Mouse (Mus musculus): ENCODE measurements around the gene Rhoh.

Rhoh gene

DNA sequence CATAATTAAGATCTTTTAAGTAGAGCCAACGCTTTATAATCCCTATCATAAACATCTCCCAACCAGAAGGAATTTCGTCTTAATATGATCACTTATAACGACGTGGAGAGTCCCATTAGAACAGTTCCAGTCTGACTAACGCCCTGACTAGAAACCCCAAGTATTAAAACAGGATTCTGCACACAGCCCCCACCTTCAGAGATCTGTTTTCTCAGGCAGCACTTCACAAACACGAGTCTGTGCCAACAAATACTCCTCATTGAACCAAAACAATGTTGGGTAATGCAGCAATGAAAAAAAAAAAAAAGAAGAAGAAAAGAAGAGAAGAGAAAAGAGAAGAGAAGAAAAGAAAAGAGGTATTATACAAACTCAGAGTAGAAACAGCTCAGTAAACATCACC, 1.6 kb upstream of the Rhoh start:
- in situ Hi-C loops (cut with MboI, MseI): no loop called here

- in situ Hi-C loops (cut with MboI, MseI): no loop called here
Measured at GRCm38 (mm10) chr5:65860281-65861000, 572 bp upstream of the Rhoh start.

- in situ Hi-C loops (cut with MboI, MseI): no loop called here
Measured at GRCm38 (mm10) chr5:65862217-65862927, 1.4 kb downstream of the Rhoh start.

GRCm38 (mm10) chr5:65863349-65863749, 2.3 kb downstream of the Rhoh start:
- in situ Hi-C loops (cut with MboI, MseI): no loop called here

- in situ Hi-C loops (cut with MboI, MseI): no loop called here
Measured at GRCm38 (mm10) chr5:65864486-65864885, 3.5 kb downstream of the Rhoh start.

- in situ Hi-C loops (cut with MboI, MseI): no loop called here
Measured at GRCm38 (mm10) chr5:65864946-65865345, 3.9 kb downstream of the Rhoh start.

- in situ Hi-C loops (cut with MboI, MseI): no loop called here
Measured at GRCm38 (mm10) chr5:65866591-65866990, 5.6 kb downstream of the Rhoh start.

GRCm38 (mm10) chr5:65867380-65868116, 6.5 kb downstream of the Rhoh start:
- in situ Hi-C loops (cut with MboI, MseI): no loop called here

DNA sequence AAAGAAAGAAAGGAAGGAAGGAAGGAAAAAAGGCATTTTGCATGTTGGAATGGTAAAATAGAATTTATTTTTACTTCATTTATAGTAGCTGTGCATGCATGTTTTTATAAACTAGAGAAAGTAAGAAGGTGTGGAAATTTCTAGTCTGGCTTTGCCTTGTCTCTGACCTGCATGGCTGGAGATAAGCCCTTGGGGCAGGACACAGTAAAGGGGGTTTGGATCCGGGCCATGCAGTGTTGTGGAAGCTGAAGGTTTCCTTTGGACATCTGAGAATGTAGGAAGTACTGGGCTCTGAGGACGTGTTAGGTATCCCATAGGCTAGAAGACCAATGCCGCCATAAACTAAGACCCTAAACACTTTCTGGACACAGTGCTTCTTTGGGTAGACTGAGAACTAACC, 7.4 kb downstream of the Rhoh start:
- in situ Hi-C loops (cut with MboI, MseI): no loop called here

DNA sequence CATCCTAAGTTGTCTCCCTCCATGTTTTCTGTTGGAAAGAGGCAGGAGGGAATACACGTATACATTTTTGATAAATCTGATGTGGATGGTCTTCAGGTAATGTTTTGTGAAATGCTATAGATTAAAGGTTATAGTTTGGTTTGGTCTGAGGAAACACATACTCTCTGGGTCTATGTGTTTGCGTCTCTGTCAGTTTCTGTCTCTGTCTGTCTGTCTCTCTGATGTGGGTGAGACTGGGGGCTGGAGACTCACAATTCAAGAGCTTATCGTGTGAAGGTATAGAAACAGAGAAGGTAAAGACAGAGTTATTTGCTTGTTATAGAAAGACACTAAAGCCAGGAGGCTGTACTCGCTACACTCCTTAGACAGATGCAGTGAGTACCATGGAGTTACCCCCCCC, 8.6 kb downstream of the Rhoh start:
- in situ Hi-C loops (cut with MboI, MseI): no loop called here

DNA sequence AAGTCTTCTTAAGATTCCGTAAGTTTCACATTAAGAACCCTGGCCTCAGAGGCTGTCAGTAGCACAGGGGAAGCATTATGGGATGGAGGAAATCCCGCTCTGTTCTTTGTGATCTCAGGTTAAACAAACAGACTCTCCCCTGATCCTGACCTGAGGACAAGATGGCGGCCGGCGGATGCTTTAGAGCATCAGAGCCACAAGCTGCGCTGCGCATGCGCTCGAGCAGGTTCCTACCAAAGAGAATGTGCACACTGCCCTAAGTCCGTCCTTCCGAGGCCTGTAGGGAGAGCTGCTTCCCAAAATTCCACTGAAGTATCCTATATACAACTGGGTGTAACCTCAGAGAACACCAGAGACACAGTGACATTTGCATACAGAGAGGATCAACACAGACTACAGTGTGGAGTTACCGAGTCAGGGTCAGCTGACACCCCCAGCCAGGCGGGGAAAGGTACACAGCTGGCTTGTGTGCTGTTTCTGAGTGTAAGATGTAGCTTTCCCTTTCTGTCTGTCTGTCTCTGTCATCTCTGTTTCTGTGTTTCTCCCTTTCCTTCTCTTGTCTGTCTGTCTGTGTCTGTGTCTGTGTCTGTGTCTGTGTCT, 10.4 kb downstream of the Rhoh start:
- in situ Hi-C loops (cut with MboI, MseI): no loop called here

GRCm38 (mm10) chr5:65873212-65873611, 12.2 kb downstream of the Rhoh start:
- in situ Hi-C loops (cut with MboI, MseI): no loop called here

GRCm38 (mm10) chr5:65875269-65875668, 14.3 kb downstream of the Rhoh start:
- in situ Hi-C loops (cut with MboI, MseI): no loop called here

- in situ Hi-C loops (cut with MboI, MseI): no loop called here
Measured at GRCm38 (mm10) chr5:65878367-65878766, 17.4 kb downstream of the Rhoh start.

- in situ Hi-C loops (cut with MboI, MseI): loop anchor here (10.0 kb wide), 1 partner anchor 54 kb away; the partner anchor contains the start of gene Chrna9
Measured at GRCm38 (mm10) chr5:65881254-65881653, 20.2 kb downstream of the Rhoh start.

- in situ Hi-C loops (cut with MboI, MseI): loop anchor here (10.0 kb wide), 1 partner anchor 52 kb away; the partner anchor contains the start of gene Chrna9
Measured at GRCm38 (mm10) chr5:65882476-65883205, 21.6 kb downstream of the Rhoh start.

- in situ Hi-C loops (cut with MboI, MseI): loop anchor here (10.0 kb wide), 1 partner anchor 51 kb away; the partner anchor contains the start of gene Chrna9
Measured at GRCm38 (mm10) chr5:65883355-65883754, 22.3 kb downstream of the Rhoh start.

DNA sequence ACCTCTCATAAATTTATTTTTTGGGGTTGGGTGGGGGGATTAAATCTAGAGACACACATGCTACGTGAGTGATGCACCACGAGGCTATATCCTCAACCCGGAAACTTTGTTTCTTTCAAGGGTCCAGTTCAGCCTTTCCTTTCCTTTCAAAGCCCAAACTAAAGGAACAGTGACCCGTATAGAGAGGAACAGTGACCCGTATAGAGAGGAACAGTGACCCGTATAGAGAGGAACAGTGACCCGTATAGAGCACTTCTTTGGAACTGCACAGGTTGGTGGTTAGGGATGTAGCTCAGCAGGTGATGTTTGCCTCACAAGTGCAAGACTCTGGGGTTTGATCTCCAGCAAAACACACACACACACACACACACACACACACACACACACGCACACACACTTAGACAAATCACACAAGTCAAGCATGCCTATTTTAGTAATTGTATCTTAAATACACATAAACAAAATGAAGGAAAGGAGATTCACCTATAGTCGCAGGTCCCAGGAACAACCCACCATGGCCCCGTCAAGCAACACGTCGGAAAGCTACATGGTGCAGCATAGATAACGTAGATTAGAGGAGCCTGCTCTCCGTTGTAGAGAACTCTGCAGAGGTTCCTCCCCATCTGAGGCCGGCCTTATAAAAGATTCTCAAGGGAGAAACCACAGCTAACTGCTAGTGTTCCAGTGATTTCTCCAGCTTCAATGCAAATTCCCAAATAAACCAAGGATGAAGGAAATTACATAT, 24.9 kb downstream of the Rhoh start:
- in situ Hi-C loops (cut with MboI, MseI): loop anchor here (10.0 kb wide), 1 partner anchor 49 kb away; the partner anchor contains the start of gene Chrna9

DNA sequence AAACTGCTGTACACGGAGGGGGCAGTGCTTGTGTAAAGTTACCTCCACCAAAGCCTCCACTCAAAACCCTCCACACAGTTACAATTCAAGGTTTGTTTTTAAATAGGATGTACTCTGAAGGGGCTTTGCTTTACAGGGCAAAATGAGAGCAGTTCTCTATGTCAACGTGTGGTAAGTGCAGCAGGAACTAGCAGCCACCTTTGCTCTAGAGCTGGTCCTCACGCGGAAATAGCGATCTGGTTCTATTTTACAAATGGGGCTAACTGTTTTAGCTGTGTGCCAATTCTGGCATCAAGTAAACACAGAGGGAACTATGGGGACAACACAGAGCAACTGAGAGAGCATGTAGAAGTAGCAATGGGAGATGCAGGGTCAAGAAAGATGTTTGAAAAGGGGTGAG, 27.1 kb downstream of the Rhoh start:
- in situ Hi-C loops (cut with MboI, MseI): loop anchor here (10.0 kb wide), 1 partner anchor 47 kb away; the partner anchor contains the start of gene Chrna9

DNA sequence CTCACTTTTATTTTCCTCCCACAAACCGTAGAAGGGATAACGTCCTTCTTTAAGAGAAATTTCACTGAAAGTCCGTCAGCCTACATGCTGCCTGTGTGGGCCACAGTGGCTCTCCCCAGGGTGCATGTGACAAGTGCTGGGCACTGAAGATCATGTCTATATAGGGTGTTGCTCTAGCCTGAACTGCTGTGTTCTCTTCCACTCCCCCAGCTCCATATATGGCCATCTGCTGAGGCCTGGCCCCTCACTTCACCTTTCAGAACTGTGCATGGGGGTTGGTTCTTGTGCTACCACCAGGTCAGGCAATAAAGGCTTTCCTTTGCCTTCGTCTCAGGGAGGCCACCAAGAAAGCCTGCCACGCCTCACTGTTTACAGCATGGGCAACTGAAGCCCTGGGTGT, 28.0 kb downstream of the Rhoh start:
- in situ Hi-C loops (cut with MboI, MseI): loop anchor here (10.0 kb wide), 1 partner anchor 46 kb away; the partner anchor contains the start of gene Chrna9

All from regulatory T cell (primary cell).